Mouse (Mus musculus): Measurements from ENCODE around the gene Eng. TPM values are rescaled to one million over a fixed set of nuclear protein-coding genes. Genes with fewer than 3 reads are reported as not detected.
A peak's percentile ranks its signal among the peaks of the same experiment; 100 is the strongest.

The Eng gene
- polyA plus RNA-seq, 1 experiment from 2014 or later = 57.9 TPM

DNA sequence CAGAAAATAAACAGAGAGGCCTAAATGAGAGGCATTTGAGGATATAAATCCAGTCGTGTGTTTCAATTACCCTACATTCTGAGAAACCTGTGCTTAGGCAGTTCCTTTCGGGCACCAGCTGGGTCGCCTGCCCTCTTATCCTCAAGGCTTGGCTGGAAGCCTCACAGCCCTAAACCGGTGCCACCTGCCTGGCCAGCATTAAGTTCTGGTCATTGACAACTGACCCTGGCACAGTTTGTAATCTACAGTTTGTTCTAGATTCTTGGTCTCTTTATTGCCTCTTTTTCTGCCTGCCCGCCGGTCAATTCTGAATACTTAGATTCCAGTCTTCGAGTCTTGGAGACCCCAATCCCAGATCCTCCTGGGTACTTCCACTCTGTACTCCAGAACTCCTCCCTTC is 46.9 kb downstream of the Eng start:
- H3K4me3 ChIP-seq (ENCODE audit: low read depth, low read length) = peak overlapping the region; percentile 69
- no peaks in the 10 kb centered on the region for H3K27me3 ChIP-seq (replicated peaks; ENCODE audit: control insufficient read depth, insufficient read depth, low read length)
- H3K9me3 ChIP-seq (ENCODE audit: control insufficient read depth, low read length) = no peaks in the 10 kb centered on the region
- H3K4me1 ChIP-seq (ENCODE audit: control insufficient read depth, insufficient read depth, low read length) = peaks cover 5% of the 10 kb centered on the region; the same call in 1 of the 2 replicates
- DNase-seq (ENCODE audit: low spot score) (no peak), ATAC-seq (ENCODE audit: low read depth) (no peak)
- H3K36me3 ChIP-seq (ENCODE audit: control insufficient read depth, insufficient read depth, low read length) = 0 out of 2 replicates have a peak, but pooled peaks cover 4% of the 10 kb centered on the region
- H3K4me2 ChIP-seq (ENCODE audit: low read depth, low read length) = peak overlapping the region; percentile 63
- peak overlapping the region; percentile 79; the same call in 1 of the 2 replicates for H3K27ac ChIP-seq (replicated peaks; ENCODE audit: low read depth, low read length)
- 13% methylated on average over 7 of the region's 7 CpGs for WGBS
- peak overlapping the region; percentile 80 for H3K9ac ChIP-seq (ENCODE audit: low read depth, low read length)

GRCm38 (mm10) chr2:32693823-32694411 is 47.5 kb downstream of the Eng start:
- ATAC-seq (ENCODE audit: low read depth) (peak; percentile 98), DNase-seq (ENCODE audit: low spot score) (peak; percentile 99)
- WGBS = under 1% methylated on average over 37 of the region's 51 CpGs
- peak overlapping the region; percentile 79 for H3K27ac ChIP-seq (replicated peaks; ENCODE audit: low read depth, low read length)
- peak overlapping the region; percentile 80 for H3K9ac ChIP-seq (ENCODE audit: low read depth, low read length)
- H3K9me3 ChIP-seq (ENCODE audit: control insufficient read depth, low read length) = no peaks in the 10 kb centered on the region
- 0 out of 2 replicates have a peak, but pooled peaks cover 4% of the 10 kb centered on the region for H3K36me3 ChIP-seq (ENCODE audit: control insufficient read depth, insufficient read depth, low read length)
- peak overlapping the region; percentile 69 for H3K4me3 ChIP-seq (ENCODE audit: low read depth, low read length)
- H3K4me2 ChIP-seq (ENCODE audit: low read depth, low read length) = peak overlapping the region; percentile 63
- H3K4me1 ChIP-seq (ENCODE audit: control insufficient read depth, insufficient read depth, low read length) = peaks cover 5% of the 10 kb centered on the region; the same call in 1 of the 2 replicates
- no peaks in the 10 kb centered on the region for H3K27me3 ChIP-seq (replicated peaks; ENCODE audit: control insufficient read depth, insufficient read depth, low read length)

- 86% methylated on average over 12 of the region's 12 CpGs for WGBS
Measured at GRCm38 (mm10) chr2:32694691-32695090, 48.3 kb downstream of the Eng start.

DNA sequence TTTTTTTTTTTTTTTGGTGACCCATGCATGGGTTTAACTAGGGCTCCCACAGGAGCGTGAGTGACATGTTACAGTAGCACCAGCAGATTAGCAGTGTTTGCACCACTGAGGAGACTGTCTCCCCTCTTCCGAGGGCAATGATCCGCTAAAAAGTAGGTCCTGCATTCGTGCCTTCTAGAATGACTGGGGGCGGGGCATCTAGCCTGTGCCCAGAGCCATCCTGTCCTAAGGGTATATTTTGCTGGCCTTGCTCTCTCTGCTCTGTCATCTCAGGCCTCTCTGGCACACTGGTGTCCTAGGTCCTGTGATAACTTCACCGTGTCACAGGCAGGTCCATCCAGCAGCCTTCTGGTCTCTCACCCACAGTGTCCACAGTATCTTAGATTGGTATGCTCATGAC is 53.3 kb downstream of the Eng start:
- no peaks in the 10 kb centered on the region for H3K9me3 ChIP-seq (ENCODE audit: control insufficient read depth, low read length)
- ATAC-seq (ENCODE audit: low read depth) (no peak), DNase-seq (ENCODE audit: low spot score) (no peak)
- no peak overlapping the region for H3K4me2 ChIP-seq (ENCODE audit: low read depth, low read length)
- H3K27me3 ChIP-seq (replicated peaks; ENCODE audit: control insufficient read depth, insufficient read depth, low read length) = no peaks in the 10 kb centered on the region
- no peaks in the 10 kb centered on the region for H3K4me1 ChIP-seq (ENCODE audit: control insufficient read depth, insufficient read depth, low read length)
- H3K27ac ChIP-seq (replicated peaks; ENCODE audit: low read depth, low read length) = no peak overlapping the region
- H3K36me3 ChIP-seq (ENCODE audit: control insufficient read depth, insufficient read depth, low read length) = peaks cover 22% of the 10 kb centered on the region
- 76% methylated on average over 6 of the region's 6 CpGs for WGBS
- H3K9ac ChIP-seq (ENCODE audit: low read depth, low read length) = no peak overlapping the region
- no peak overlapping the region for H3K4me3 ChIP-seq (ENCODE audit: low read depth, low read length)

More at GRCm38 (mm10) chr2:32694691-32695090, 48.3 kb downstream of the Eng start:
- Histone ChIP-seq H3K27me3 (replicated peaks; ENCODE audit: control insufficient read depth, insufficient read depth, low read length) (no peaks in the 10 kb centered on the region), H3K4me2 (ENCODE audit: low read depth, low read length) (peak overlapping the region; percentile 55), H3K4me3 (ENCODE audit: low read depth, low read length) (peak overlapping the region; percentile 69), H3K27ac (replicated peaks; ENCODE audit: low read depth, low read length) (no peak overlapping the region), H3K36me3 (ENCODE audit: control insufficient read depth, insufficient read depth, low read length) (0 out of 2 replicates have a peak, but pooled peaks cover 4% of the 10 kb centered on the region), H3K9me3 (ENCODE audit: control insufficient read depth, low read length) (no peaks in the 10 kb centered on the region), H3K9ac (ENCODE audit: low read depth, low read length) (peak overlapping the region; percentile 53; the same call in 1 of the 2 replicates), H3K4me1 (ENCODE audit: control insufficient read depth, insufficient read depth, low read length) (peaks cover 5% of the 10 kb centered on the region; the same call in 1 of the 2 replicates)
- DNase-seq (ENCODE audit: low spot score) = no peak
- ATAC-seq (ENCODE audit: low read depth) = no peak

GRCm38 (mm10) chr2:32700966-32701743 is 54.8 kb downstream of the Eng start:
- Histone ChIP-seq H3K9me3 (ENCODE audit: control insufficient read depth, low read length) (no peaks in the 10 kb centered on the region), H3K27ac (replicated peaks; ENCODE audit: low read depth, low read length) (no peak overlapping the region), H3K36me3 (ENCODE audit: control insufficient read depth, insufficient read depth, low read length) (peaks cover 36% of the 10 kb centered on the region), H3K4me2 (ENCODE audit: low read depth, low read length) (no peak overlapping the region), H3K9ac (ENCODE audit: low read depth, low read length) (no peak overlapping the region), H3K27me3 (replicated peaks; ENCODE audit: control insufficient read depth, insufficient read depth, low read length) (no peaks in the 10 kb centered on the region), H3K4me3 (ENCODE audit: low read depth, low read length) (no peak overlapping the region), H3K4me1 (ENCODE audit: control insufficient read depth, insufficient read depth, low read length) (no peaks in the 10 kb centered on the region)
- WGBS = 90% methylated on average over 14 of the region's 14 CpGs
- ATAC-seq (ENCODE audit: low read depth) = no peak
- DNase-seq (ENCODE audit: low spot score) = no peak

- H3K36me3 ChIP-seq (ENCODE audit: control insufficient read depth, insufficient read depth, low read length) = peaks cover 55% of the 10 kb centered on the region
- no peaks in the 10 kb centered on the region for H3K27me3 ChIP-seq (replicated peaks; ENCODE audit: control insufficient read depth, insufficient read depth, low read length)
- no peak overlapping the region for H3K4me3 ChIP-seq (ENCODE audit: low read depth, low read length)
- 92% methylated on average over 8 of the region's 8 CpGs for WGBS
- no peak for ATAC-seq (ENCODE audit: low read depth)
- no peak overlapping the region for H3K9ac ChIP-seq (ENCODE audit: low read depth, low read length)
- no peaks in the 10 kb centered on the region for H3K9me3 ChIP-seq (ENCODE audit: control insufficient read depth, low read length)
- H3K4me2 ChIP-seq (ENCODE audit: low read depth, low read length) = no peak overlapping the region
- H3K4me1 ChIP-seq (ENCODE audit: control insufficient read depth, insufficient read depth, low read length) = no peaks in the 10 kb centered on the region
- H3K27ac ChIP-seq (replicated peaks; ENCODE audit: low read depth, low read length) = no peak overlapping the region
- DNase-seq (ENCODE audit: low spot score) = no peak
Measured at GRCm38 (mm10) chr2:32703046-32703445, 56.7 kb downstream of the Eng start.

GRCm38 (mm10) chr2:32704021-32704421 is 57.6 kb downstream of the Eng start, which contains the start of gene Fpgs:
Gene Fpgs (minus strand): TSS chr2:32704145.
- no peak for DNase-seq (ENCODE audit: low spot score)
- Histone ChIP-seq H3K9me3 (ENCODE audit: control insufficient read depth, low read length) (no peaks in the 10 kb centered on the region), H3K4me2 (ENCODE audit: low read depth, low read length) (no peak within 1 kb of the TSS), H3K36me3 (ENCODE audit: control insufficient read depth, insufficient read depth, low read length) (peaks cover 65% of the 10 kb centered on the region), H3K27ac (replicated peaks; ENCODE audit: low read depth, low read length) (no peak within 1 kb of the TSS), H3K27me3 (replicated peaks; ENCODE audit: control insufficient read depth, insufficient read depth, low read length) (no peaks in the 10 kb centered on the region), H3K4me1 (ENCODE audit: control insufficient read depth, insufficient read depth, low read length) (no peaks in the 10 kb centered on the region), H3K4me3 (ENCODE audit: low read depth, low read length) (no peak within 1 kb of the TSS), H3K9ac (ENCODE audit: low read depth, low read length) (no peak within 1 kb of the TSS)
- 81% methylated on average over 2 of the region's 2 CpGs for WGBS
- no peak for ATAC-seq (ENCODE audit: low read depth)

DNA sequence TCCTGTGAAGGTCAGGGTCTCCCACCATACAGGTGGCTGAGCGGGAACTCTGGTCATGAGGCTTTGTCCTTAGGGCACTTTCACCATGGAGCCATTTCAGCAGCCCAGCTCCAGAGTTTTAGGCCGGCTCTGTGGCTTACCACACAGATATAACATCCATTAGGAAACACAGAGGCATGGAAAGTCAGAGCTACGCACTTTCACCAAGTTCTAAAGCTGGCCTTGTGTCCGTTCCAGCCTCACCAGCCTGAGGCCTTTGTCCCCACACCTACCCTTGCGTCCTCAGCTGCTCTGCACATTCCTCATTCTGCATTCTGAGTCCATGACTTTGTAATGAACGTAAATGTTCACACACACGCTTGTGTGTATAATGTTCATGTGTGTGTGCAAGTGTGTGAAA is 58.6 kb downstream of the Eng start:
- no peaks in the 10 kb centered on the region for H3K4me1 ChIP-seq (ENCODE audit: control insufficient read depth, insufficient read depth, low read length)
- no peak overlapping the region for H3K4me2 ChIP-seq (ENCODE audit: low read depth, low read length)
- H3K4me3 ChIP-seq (ENCODE audit: low read depth, low read length) = no peak overlapping the region
- ATAC-seq (ENCODE audit: low read depth) = no peak
- H3K27ac ChIP-seq (replicated peaks; ENCODE audit: low read depth, low read length) = no peak overlapping the region
- H3K36me3 ChIP-seq (ENCODE audit: control insufficient read depth, insufficient read depth, low read length) = peaks cover 75% of the 10 kb centered on the region
- no peak overlapping the region for H3K9ac ChIP-seq (ENCODE audit: low read depth, low read length)
- 91% methylated on average over 7 of the region's 7 CpGs for WGBS
- no peak for DNase-seq (ENCODE audit: low spot score)
- no peaks in the 10 kb centered on the region for H3K27me3 ChIP-seq (replicated peaks; ENCODE audit: control insufficient read depth, insufficient read depth, low read length)
- no peaks in the 10 kb centered on the region for H3K9me3 ChIP-seq (ENCODE audit: control insufficient read depth, low read length)
